Mouse (Mus musculus) liver, embryonic 13.5 days (tissue): ENCODE results near the gene Ispd. TPM values are rescaled to one million over a fixed set of nuclear protein-coding genes. Genes with fewer than 3 reads are reported as not detected.

Source experiments
- ATAC-seq: fragments of 200-750 bp; cut with Nextera tagmentation; 2 replicates; pipeline ENCODE4 v1.8.0; 2017; ENCODE audit warnings: low read depth, mild to moderate bottlenecking, moderate number of reproducible peaks, moderate library complexity
- DNase-seq: peaks from one replicate; pipeline ENCODE4 v3.0.0; 2022
- H3K27ac ChIP-seq: fragments of 300-500 bp; sonication (generic); 2 replicates; pipeline ENCODE4 v1.5.1; 2015; ENCODE audit warnings: moderate library complexity, mild to moderate bottlenecking, inconsistent platforms
- H3K27me3 ChIP-seq: fragments of 300-500 bp; sonication (generic); 2 replicates; pipeline ENCODE4 v1.6.1; 2015; ENCODE audit warnings: mild to moderate bottlenecking, inconsistent platforms
- H3K36me3 ChIP-seq: fragments of 300-500 bp; sonication (generic); 2 replicates; pipeline ENCODE4 v1.6.1; 2015; ENCODE audit warnings: mild to moderate bottlenecking, inconsistent platforms
- H3K4me1 ChIP-seq: fragments of 300-500 bp; sonication (generic); replicated peaks from 2 replicates; pipeline ENCODE4 v1.6.1; 2015; ENCODE audit warnings: inconsistent platforms
- H3K4me2 ChIP-seq: fragments of 300-500 bp; sonication (generic); 2 replicates; pipeline ENCODE4 v1.6.1; 2015; ENCODE audit warnings: inconsistent platforms, mild to moderate bottlenecking, moderate library complexity
- H3K4me3 ChIP-seq: fragments of 300-500 bp; sonication (generic); replicated peaks from 2 replicates; pipeline ENCODE4 v1.5.1; 2015; ENCODE audit warnings: mild to moderate bottlenecking, inconsistent platforms
- H3K9ac ChIP-seq: fragments of 300-500 bp; sonication (generic); 2 replicates; pipeline ENCODE4 v1.6.1; 2015; ENCODE audit warnings: mild to moderate bottlenecking, inconsistent platforms
- H3K9me3 ChIP-seq: fragments of 300-500 bp; sonication (generic); replicated peaks from 2 replicates; pipeline ENCODE4 v1.6.1; 2016; ENCODE audit warnings: inconsistent platforms
- WGBS: fragments of 180-500 bp; shearing (Covaris S2); methylation state at CpG from one replicate; pipeline ENCODE4 v1.1.7; 2015; ENCODE audit not compliant: insufficient replicate concordance; 5-methylcytosine and 5-hydroxymethylcytosine counted together
- polyA plus RNA-seq: library from polyadenylated mRNA; unstranded; fragments of >200 nt; fragmentation: Nextera tagmentation; extraction: Ambion mirVana; gene quantifications from 2 replicates; pipeline ENCODE4 v1.2.1, GENCODE M21; 2015

Ispd gene
- polyA plus RNA-seq, 1 experiment from 2014 or later: 2.0 TPM

GRCm38 (mm10) chr12:36584828-36585227, 203.6 kb downstream of the Ispd start:
- Histone ChIP-seq H3K27me3 (no peaks in the 10 kb centered on the region), H3K9ac (no peak overlapping the region), H3K9me3 (no peaks in the 10 kb centered on the region), H3K36me3 (no peaks in the 10 kb centered on the region), H3K4me3 (no peak overlapping the region), H3K4me1 (no peaks in the 10 kb centered on the region), H3K4me2 (no peak overlapping the region), H3K27ac (no peak overlapping the region)
- no peak for ATAC-seq
- WGBS: 61% methylated on average over 3 of the region's 3 CpGs
- DNase-seq: no peak

GRCm38 (mm10) chr12:36597539-36598250, 216.4 kb downstream of the Ispd start:
- DNase-seq (no peak), ATAC-seq (no peak)
- no peaks in the 10 kb centered on the region for H3K4me1 ChIP-seq
- no peak overlapping the region for H3K4me2 ChIP-seq
- no peaks in the 10 kb centered on the region for H3K36me3 ChIP-seq
- H3K27me3 ChIP-seq: no peaks in the 10 kb centered on the region
- no peak overlapping the region for H3K4me3 ChIP-seq
- H3K9me3 ChIP-seq: no peaks in the 10 kb centered on the region
- no peak overlapping the region for H3K9ac ChIP-seq
- no peak overlapping the region for H3K27ac ChIP-seq
- 50% methylated on average over 2 of the region's 2 CpGs for WGBS

GRCm38 (mm10) chr12:36621960-36622736, 240.9 kb downstream of the Ispd start:
- no peak for ATAC-seq
- H3K27me3 ChIP-seq: no peaks in the 10 kb centered on the region
- no peak for DNase-seq
- H3K4me1 ChIP-seq: no peaks in the 10 kb centered on the region
- no peaks in the 10 kb centered on the region for H3K36me3 ChIP-seq
- no peak overlapping the region for H3K4me2 ChIP-seq
- 61% methylated on average over 7 of the region's 7 CpGs for WGBS
- no peak overlapping the region for H3K4me3 ChIP-seq
- H3K27ac ChIP-seq: no peak overlapping the region
- no peak overlapping the region for H3K9ac ChIP-seq
- H3K9me3 ChIP-seq: no peaks in the 10 kb centered on the region

GRCm38 (mm10) chr12:36627204-36627603, 246.0 kb downstream of the Ispd start:
- no peaks in the 10 kb centered on the region for H3K27me3 ChIP-seq
- no peak overlapping the region for H3K9ac ChIP-seq
- H3K27ac ChIP-seq: no peak overlapping the region
- DNase-seq (no peak), ATAC-seq (no peak)
- H3K36me3 ChIP-seq: no peaks in the 10 kb centered on the region
- H3K4me2 ChIP-seq: no peak overlapping the region
- no peaks in the 10 kb centered on the region for H3K4me1 ChIP-seq
- no peak overlapping the region for H3K4me3 ChIP-seq
- H3K9me3 ChIP-seq: no peaks in the 10 kb centered on the region

- no peak overlapping the region for H3K27ac ChIP-seq
- H3K9ac ChIP-seq: no peak overlapping the region
- no peaks in the 10 kb centered on the region for H3K4me1 ChIP-seq
- no peak overlapping the region for H3K4me3 ChIP-seq
- no peaks in the 10 kb centered on the region for H3K9me3 ChIP-seq
- no peak for DNase-seq
- no peak for ATAC-seq
- H3K36me3 ChIP-seq: no peaks in the 10 kb centered on the region
- no peaks in the 10 kb centered on the region for H3K27me3 ChIP-seq
- WGBS: 34% methylated on average over 1 of the region's 1 CpGs
- no peak overlapping the region for H3K4me2 ChIP-seq
These were observed 251.2 kb downstream of the Ispd start for GRCm38 (mm10) chr12:36632427-36632826.

- no peak overlapping the region for H3K4me2 ChIP-seq
- H3K4me1 ChIP-seq: no peaks in the 10 kb centered on the region
- no peaks in the 10 kb centered on the region for H3K36me3 ChIP-seq
- no peaks in the 10 kb centered on the region for H3K9me3 ChIP-seq
- no peak overlapping the region for H3K9ac ChIP-seq
- H3K27me3 ChIP-seq: no peaks in the 10 kb centered on the region
- no peak overlapping the region for H3K4me3 ChIP-seq
- 67% methylated on average over 4 of the region's 4 CpGs for WGBS
- DNase-seq (no peak), ATAC-seq (no peak)
- H3K27ac ChIP-seq: no peak overlapping the region
These were observed 266.3 kb downstream of the Ispd start for GRCm38 (mm10) chr12:36647514-36647913.

- ATAC-seq: no peak
These were observed 281.2 kb downstream of the Ispd start for GRCm38 (mm10) chr12:36662496-36662895.

GRCm38 (mm10) chr12:36664783-36665182, 283.5 kb downstream of the Ispd start:
- no peak overlapping the region for H3K4me3 ChIP-seq
- ATAC-seq (no peak), DNase-seq (no peak)
- H3K27ac ChIP-seq: no peak overlapping the region
- no peak overlapping the region for H3K4me2 ChIP-seq
- H3K4me1 ChIP-seq: no peaks in the 10 kb centered on the region
- H3K9ac ChIP-seq: no peak overlapping the region
- H3K27me3 ChIP-seq: no peaks in the 10 kb centered on the region
- H3K9me3 ChIP-seq: no peaks in the 10 kb centered on the region
- WGBS: 65% methylated on average over 3 of the region's 3 CpGs
- no peaks in the 10 kb centered on the region for H3K36me3 ChIP-seq

More at GRCm38 (mm10) chr12:36662496-36662895, 281.2 kb downstream of the Ispd start:
- WGBS: 55% methylated on average over 7 of the region's 7 CpGs
- Histone ChIP-seq H3K9ac (no peak overlapping the region), H3K4me1 (no peaks in the 10 kb centered on the region), H3K27me3 (no peaks in the 10 kb centered on the region), H3K9me3 (no peaks in the 10 kb centered on the region), H3K27ac (no peak overlapping the region), H3K4me3 (no peak overlapping the region), H3K36me3 (no peaks in the 10 kb centered on the region), H3K4me2 (no peak overlapping the region)
- no peak for DNase-seq

GRCm38 (mm10) chr12:36666771-36667170, 285.5 kb downstream of the Ispd start:
- H3K9ac ChIP-seq: no peak overlapping the region
- DNase-seq (no peak), ATAC-seq (no peak)
- H3K36me3 ChIP-seq: no peaks in the 10 kb centered on the region
- no peaks in the 10 kb centered on the region for H3K9me3 ChIP-seq
- H3K4me3 ChIP-seq: no peak overlapping the region
- H3K27me3 ChIP-seq: no peaks in the 10 kb centered on the region
- H3K27ac ChIP-seq: no peak overlapping the region
- H3K4me1 ChIP-seq: no peaks in the 10 kb centered on the region
- no peak overlapping the region for H3K4me2 ChIP-seq
- WGBS: 45% methylated on average over 6 of the region's 6 CpGs

- ATAC-seq (no peak), DNase-seq (no peak)
- H3K27me3 ChIP-seq: no peaks in the 10 kb centered on the region
- no peak overlapping the region for H3K4me3 ChIP-seq
- no peaks in the 10 kb centered on the region for H3K4me1 ChIP-seq
- H3K4me2 ChIP-seq: no peak overlapping the region
- no peaks in the 10 kb centered on the region for H3K36me3 ChIP-seq
- no peak overlapping the region for H3K27ac ChIP-seq
- no peaks in the 10 kb centered on the region for H3K9me3 ChIP-seq
- no peak overlapping the region for H3K9ac ChIP-seq
- 56% methylated on average over 5 of the region's 5 CpGs for WGBS
These were observed 289.1 kb downstream of the Ispd start for GRCm38 (mm10) chr12:36670164-36670908.

- H3K27ac ChIP-seq: no peak overlapping the region
- no peaks in the 10 kb centered on the region for H3K9me3 ChIP-seq
- H3K4me3 ChIP-seq: no peak overlapping the region
- no peaks in the 10 kb centered on the region for H3K4me1 ChIP-seq
- DNase-seq (no peak), ATAC-seq (no peak)
- no peaks in the 10 kb centered on the region for H3K27me3 ChIP-seq
- no peak overlapping the region for H3K4me2 ChIP-seq
- H3K9ac ChIP-seq: no peak overlapping the region
- H3K36me3 ChIP-seq: no peaks in the 10 kb centered on the region
- 38% methylated on average over 10 of the region's 10 CpGs for WGBS
These were observed 289.8 kb downstream of the Ispd start for GRCm38 (mm10) chr12:36670915-36671579.
